16 mouse cellular contexts compared by ENCODE assay signal in the genomic region with DNA sequence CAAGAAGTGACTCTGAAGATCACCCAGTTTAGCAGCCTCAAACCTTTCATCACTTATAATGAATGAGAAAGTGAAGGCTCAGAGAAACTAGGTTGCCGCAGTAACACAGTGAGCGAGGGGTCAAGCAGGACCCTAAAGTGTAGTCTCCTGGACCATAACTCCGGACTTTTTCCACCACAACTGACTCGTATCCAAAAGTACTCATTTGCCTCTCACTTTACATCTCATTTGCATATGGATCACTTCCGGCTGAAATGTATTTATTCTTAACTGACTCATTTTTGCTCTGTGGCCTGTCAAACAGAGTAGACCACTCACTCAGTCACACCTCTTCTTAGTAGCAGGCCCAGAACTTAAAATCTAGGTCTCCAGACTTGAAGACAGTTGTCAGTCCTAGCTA.
DNase-seq lines count a peak whose midpoint lies in the region; ATAC-seq and TF ChIP-seq lines count a peak whose summit lies in the region.
"Had no signal": no experiment of that assay in that cellular context is flagged by ENCODE, and none has a peak within 500 bp of the region (broad histone marks: within the 10 kb centered on the region; RNA-seq: fewer than 3 reads in every experiment).

No protein-coding gene starts in this region.

- H3K27me3 ChIP-seq in heart, embryonic 16.5 days (ENCODE audit: control insufficient read depth, insufficient read depth, low read length), result no peaks in the 10 kb centered on the region
- H3K27me3 ChIP-seq in embryonic facial prominence, embryonic 13.5 days, result no peaks in the 10 kb centered on the region
- no peaks in the 10 kb centered on the region for H3K27me3 ChIP-seq in limb, embryonic 14.5 days (ENCODE audit: control insufficient read depth, insufficient read depth, low read length)
- H3K27me3 ChIP-seq: forebrain, embryonic 15.5 days; liver, embryonic 13.5 days had no signal

- H3K9me3 ChIP-seq in heart, embryonic 16.5 days (replicated peaks; ENCODE audit: control insufficient read depth, low read length), result no peaks in the 10 kb centered on the region
- no peaks in the 10 kb centered on the region for H3K9me3 ChIP-seq in embryonic facial prominence, embryonic 13.5 days
- H3K9me3 ChIP-seq in limb, embryonic 14.5 days (ENCODE audit: control insufficient read depth, low read length), result no peaks in the 10 kb centered on the region
- H3K9me3 ChIP-seq: forebrain, embryonic 15.5 days; hindbrain, embryonic 15.5 days; liver, embryonic 13.5 days had no signal

- H3K4me1 ChIP-seq in heart, embryonic 16.5 days (ENCODE audit: control insufficient read depth, insufficient read depth, low read length), result peaks cover 79% of the 10 kb centered on the region
- H3K4me1 ChIP-seq in embryonic facial prominence, embryonic 13.5 days, result peaks cover 78% of the 10 kb centered on the region
- peaks cover 70% of the 10 kb centered on the region for H3K4me1 ChIP-seq in limb, embryonic 14.5 days (ENCODE audit: control insufficient read depth, insufficient read depth, low read length)
- H3K4me1 ChIP-seq: liver, embryonic 13.5 days had no signal

- no peak for TF ChIP-seq CTCF in gastrocnemius, adult 2 months (IDR thresholded peaks at IDR 0.05)

- WGBS in heart, embryonic 16.5 days, result 85% methylated on average over 5 of the region's 5 CpGs
- 75% methylated on average over 5 of the region's 5 CpGs for WGBS in embryonic facial prominence, embryonic 13.5 days
- WGBS in limb, embryonic 14.5 days, result 75% methylated on average over 5 of the region's 5 CpGs

- no peak for TF ChIP-seq POLR2A in limb, embryonic 14.5 days (IDR thresholded peaks at IDR 0.05; ENCODE audit: borderline replicate concordance, extremely low read depth, insufficient read depth, insufficient read length)

- H3K4me2 ChIP-seq in heart, embryonic 16.5 days (ENCODE audit: low read depth, low read length), result no peak overlapping the region
- no peak overlapping the region for H3K4me2 ChIP-seq in embryonic facial prominence, embryonic 13.5 days
- H3K4me2 ChIP-seq in limb, embryonic 14.5 days (replicated peaks; ENCODE audit: low read depth, low read length, severe bottlenecking), result no peak overlapping the region
- H3K4me2 ChIP-seq: forebrain, embryonic 15.5 days; hindbrain, embryonic 15.5 days; liver, embryonic 13.5 days had no signal

- H3K27ac ChIP-seq in gastrocnemius, adult 2 months, result peak overlapping the region; percentile 68
- peak overlapping the region; percentile 23; the same call in 1 of the 2 replicates for H3K27ac ChIP-seq in heart, embryonic 16.5 days (ENCODE audit: low read length)
- peak overlapping the region; percentile 88 for H3K27ac ChIP-seq in embryonic facial prominence, embryonic 13.5 days
- peak overlapping the region; percentile 89 for H3K27ac ChIP-seq in limb, embryonic 14.5 days (replicated peaks; ENCODE audit: low read depth, low read length)
- H3K27ac ChIP-seq: forebrain, embryonic 15.5 days; hindbrain, embryonic 15.5 days; liver, embryonic 13.5 days had no signal

- H3K9ac ChIP-seq in heart, embryonic 16.5 days (ENCODE audit: low read length), result no peak overlapping the region
- H3K9ac ChIP-seq in embryonic facial prominence, embryonic 13.5 days, result no peak overlapping the region
- H3K9ac ChIP-seq in limb, embryonic 14.5 days (ENCODE audit: low read depth, low read length, severe bottlenecking), result no peak overlapping the region
- H3K9ac ChIP-seq: forebrain, embryonic 15.5 days; hindbrain, embryonic 15.5 days; liver, embryonic 13.5 days had no signal

- intact Hi-C loops in gastrocnemius, adult 2 months (cut with DNase I), result no loop called here

- no peak for ATAC-seq in heart, embryonic 16.5 days (replicated peaks; ENCODE audit: extremely low read depth, insufficient read depth, low FRiP score)
- no peak for ATAC-seq in embryonic facial prominence, embryonic 13.5 days (ENCODE audit: insufficient number of reproducible peaks, insufficient read depth, low FRiP score, low TSS enrichment, low read depth)
- no peak for ATAC-seq in limb, embryonic 14.5 days (ENCODE audit: low FRiP score, low read depth)
- ATAC-seq: forebrain, embryonic 15.5 days had no signal

- H3K36me3 ChIP-seq in heart, embryonic 16.5 days (ENCODE audit: control insufficient read depth, insufficient read depth), result no peaks in the 10 kb centered on the region
- H3K36me3 ChIP-seq in embryonic facial prominence, embryonic 13.5 days, result no peaks in the 10 kb centered on the region
- H3K36me3 ChIP-seq in limb, embryonic 14.5 days (ENCODE audit: control insufficient read depth, insufficient read depth, low read length), result no peaks in the 10 kb centered on the region
- H3K36me3 ChIP-seq: forebrain, embryonic 15.5 days; hindbrain, embryonic 15.5 days; liver, embryonic 13.5 days had no signal

- DNase-seq in gastrocnemius, adult 2 months, result no peak
- no peak for DNase-seq in gastrocnemius, adult 18-20 months (ENCODE audit: low spot score)
- DNase-seq in heart, adult 9 months (ENCODE audit: low spot score in 2 of 2), result no peak
- DNase-seq in limb, embryonic 14.5 days (ENCODE audit: low spot score), result no peak
- no peak for DNase-seq in layer of hippocampus, postnatal 10 days (ENCODE audit: low spot score in 2 of 2)
- DNase-seq in spleen, postnatal 4 days (ENCODE audit: low spot score in 2 of 2), result no peak
- DNase-seq: adrenal gland, postnatal 25 days; cerebellum, adult 8-10 months; kidney, adult 18-20 months; kidney, postnatal 14 days; liver, embryonic 13.5 days; right cerebral cortex, adult 18-20 months had no signal

- H3K4me3 ChIP-seq in gastrocnemius, adult 2 months, result no peak overlapping the region
- no peak overlapping the region for H3K4me3 ChIP-seq in heart, embryonic 16.5 days (ENCODE audit: low read length)
- no peak overlapping the region for H3K4me3 ChIP-seq in embryonic facial prominence, embryonic 13.5 days
- no peak overlapping the region for H3K4me3 ChIP-seq in limb, embryonic 14.5 days (replicated peaks; ENCODE audit: low read length)
- H3K4me3 ChIP-seq: forebrain, embryonic 15.5 days; hindbrain, embryonic 15.5 days; liver, embryonic 13.5 days had no signal

Comparison
In these comparisons a context has a peak if more than half of its experiments do, and no peak if none do; other contexts are left out.
1. H3K27ac ChIP-seq: peak in every context shown above with its lines; median percentile 89 in limb, embryonic 14.5 days; 88 in embryonic facial prominence, embryonic 13.5 days; 68 in gastrocnemius, adult 2 months; 23 in heart, embryonic 16.5 days.